Mouse (Mus musculus) intestine, embryonic 14.5 days (tissue): ENCODE measurements at regions not wholly inside any gene's neighbourhood (a gene's known extent, or its start where the extent isn't known, plus 50 kb on each side); places are given as distances from the start of the nearest gene placed in this dataset.
A peak's percentile ranks its signal among the peaks of the same experiment; 100 is the strongest.

Experiments used
- ATAC-seq: fragments of 200-750 bp; cut with Nextera tagmentation; replicated peaks from 2 replicates; pipeline ENCODE4 v1.8.0; 2017; ENCODE audit warnings: low read depth, moderate number of reproducible peaks, moderate TSS enrichment, moderate library complexity; ENCODE audit not compliant: low FRiP score, low TSS enrichment
- DNase-seq: peaks from one replicate; pipeline ENCODE4 v3.0.0-alpha.2; 2018; ENCODE audit warnings: low spot score
- H3K27ac ChIP-seq: fragments of 300-500 bp; sonication (generic); 2 replicates; pipeline ENCODE4 v1.5.1; 2014; ENCODE audit warnings: low read depth, mild to moderate bottlenecking, control low read depth
- H3K27me3 ChIP-seq: fragments of 300-500 bp; sonication (generic); replicated peaks from 2 replicates; pipeline ENCODE4 v1.6.1; 2014; ENCODE audit warnings: low read length, control low read depth; ENCODE audit not compliant: control insufficient read depth, insufficient read depth
- H3K36me3 ChIP-seq: fragments of 300-500 bp; sonication (generic); 2 replicates; pipeline ENCODE4 v1.6.1; 2014; ENCODE audit warnings: low read length, control low read depth; ENCODE audit not compliant: control insufficient read depth, insufficient read depth
- H3K4me1 ChIP-seq: fragments of 300-500 bp; sonication (generic); replicated peaks from 2 replicates; pipeline ENCODE4 v1.6.1; 2014; ENCODE audit warnings: low read length, control low read depth, mixed read lengths; ENCODE audit not compliant: control insufficient read depth, insufficient read depth
- H3K4me2 ChIP-seq: fragments of 300-500 bp; sonication (generic); 2 replicates; pipeline ENCODE4 v1.6.1; 2014; ENCODE audit warnings: low read length
- H3K4me3 ChIP-seq: fragments of 300-500 bp; sonication (generic); 2 replicates; pipeline ENCODE4 v1.5.1; 2014; ENCODE audit warnings: low read depth, low read length, control low read depth, mixed read lengths
- H3K9ac ChIP-seq: fragments of 300-500 bp; sonication (generic); 2 replicates; pipeline ENCODE4 v1.6.1; 2014; ENCODE audit warnings: mild to moderate bottlenecking, low read length
- H3K9me3 ChIP-seq: fragments of 300-500 bp; sonication (generic); 2 replicates; pipeline ENCODE4 v1.6.1; 2016; ENCODE audit warnings: low read length, control low read depth; ENCODE audit not compliant: control insufficient read depth
- WGBS: fragments of 180-500 bp; shearing (Covaris S2); extraction: QIAGEN DNeasy Blood & Tissue Kit; methylation state at CpG from one replicate; pipeline ENCODE4 v1.1.7; 2014; 5-methylcytosine and 5-hydroxymethylcytosine counted together

DNA sequence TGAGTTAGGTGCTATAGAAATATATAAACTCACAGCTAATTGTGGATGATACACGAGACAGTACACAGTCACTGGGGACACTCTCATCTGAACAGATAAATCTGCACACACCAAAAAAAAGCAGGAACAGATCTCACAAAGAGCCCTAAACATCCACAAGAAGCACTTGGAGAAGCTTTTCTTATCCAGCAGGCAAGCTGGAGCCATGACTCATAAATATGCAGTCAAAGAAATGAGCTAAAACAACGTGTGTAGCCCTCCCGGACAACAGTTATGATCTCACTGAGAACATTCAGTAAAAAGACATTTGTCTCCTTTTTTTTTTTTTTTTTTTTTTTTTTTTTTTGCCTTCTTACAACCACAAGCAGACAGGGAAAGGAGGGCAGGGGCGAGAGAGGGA, 235.1 kb upstream of the Elac2 start:
- Histone ChIP-seq H3K4me3 (no peak overlapping the region), H3K9ac (no peak overlapping the region), H3K4me1 (no peaks in the 10 kb centered on the region), H3K9me3 (no peaks in the 10 kb centered on the region), H3K27me3 (no peaks in the 10 kb centered on the region), H3K4me2 (no peak overlapping the region), H3K27ac (no peak overlapping the region), H3K36me3 (no peaks in the 10 kb centered on the region)
- peak; percentile 42 for DNase-seq
- ATAC-seq, result no peak
- 47% methylated on average over 4 of the region's 4 CpGs for WGBS

DNA sequence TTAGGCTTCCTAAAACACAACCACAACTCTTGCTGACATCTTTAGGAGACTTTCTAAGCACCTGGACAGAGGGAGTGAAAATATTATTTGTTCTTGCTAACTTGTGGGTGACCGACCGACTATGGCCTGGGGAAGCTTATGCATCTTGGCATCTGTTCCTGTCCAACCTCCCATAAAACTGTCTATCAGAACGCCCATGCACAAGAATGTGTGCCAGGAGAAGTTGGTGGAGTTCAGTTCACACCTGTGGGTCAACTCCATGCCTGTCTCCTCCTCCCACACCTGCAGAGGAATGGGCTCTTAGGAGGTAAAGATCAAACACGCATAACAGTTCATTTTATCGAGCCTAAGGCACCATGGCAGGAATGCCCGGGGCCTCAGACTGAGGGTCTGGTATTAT, 232.7 kb upstream of the Elac2 start:
- Histone ChIP-seq H3K36me3 (no peaks in the 10 kb centered on the region), H3K9me3 (no peaks in the 10 kb centered on the region), H3K9ac (no peak overlapping the region), H3K4me2 (no peak overlapping the region), H3K27ac (no peak overlapping the region), H3K4me3 (no peak overlapping the region), H3K27me3 (no peaks in the 10 kb centered on the region), H3K4me1 (no peaks in the 10 kb centered on the region)
- ATAC-seq (no peak), DNase-seq (no peak)
- 75% methylated on average over 6 of the region's 6 CpGs for WGBS

DNA sequence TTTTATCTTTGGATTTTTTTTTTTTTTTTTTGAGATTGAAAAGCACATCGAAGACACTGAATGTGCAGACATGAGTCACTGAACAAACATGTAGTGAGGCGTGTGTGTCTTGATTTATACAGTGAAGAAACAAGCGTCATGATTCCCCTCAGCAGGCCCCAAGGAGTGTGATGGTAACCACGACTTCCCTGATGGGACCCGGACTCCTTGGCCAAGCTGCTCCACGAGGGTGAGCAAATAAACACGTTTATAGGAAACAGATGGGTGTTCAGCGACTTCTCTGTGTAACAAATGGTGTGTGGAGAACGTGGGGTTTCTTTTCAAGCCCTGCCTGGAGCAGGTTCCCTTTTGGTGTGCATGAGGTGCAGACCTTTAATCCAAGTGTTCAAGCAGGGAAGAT, 228.9 kb upstream of the Elac2 start:
- Histone ChIP-seq H3K27me3 (no peaks in the 10 kb centered on the region), H3K4me3 (no peak overlapping the region), H3K9ac (no peak overlapping the region), H3K4me1 (no peaks in the 10 kb centered on the region), H3K27ac (no peak overlapping the region), H3K36me3 (no peaks in the 10 kb centered on the region), H3K9me3 (no peaks in the 10 kb centered on the region), H3K4me2 (no peak overlapping the region)
- 27% methylated on average over 9 of the region's 9 CpGs for WGBS
- no peak for DNase-seq
- ATAC-seq, result no peak

DNA sequence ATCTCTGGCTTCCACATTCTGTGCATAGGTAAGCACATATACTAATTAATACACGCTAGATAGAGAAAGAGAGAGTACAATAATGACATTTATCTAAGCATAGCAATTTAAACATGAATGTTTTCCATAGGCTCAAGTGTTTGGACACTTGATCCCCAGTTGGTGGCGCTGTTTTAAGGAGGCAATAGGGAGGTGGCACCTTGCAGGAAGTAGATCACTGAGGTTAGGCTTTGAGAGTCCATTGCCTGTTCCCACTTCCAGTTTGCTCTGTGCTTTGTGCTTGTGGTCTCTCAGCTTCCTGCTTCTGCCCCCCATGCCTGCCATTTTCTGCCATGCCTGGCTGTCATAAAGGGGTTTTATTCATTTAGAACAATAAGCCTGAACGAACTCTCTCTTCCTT, 226.5 kb upstream of the Elac2 start:
- H3K36me3 ChIP-seq, result no peaks in the 10 kb centered on the region
- WGBS, result 63% methylated on average over 3 of the region's 3 CpGs
- H3K27ac ChIP-seq, result no peak overlapping the region
- no peaks in the 10 kb centered on the region for H3K9me3 ChIP-seq
- DNase-seq (no peak), ATAC-seq (no peak)
- no peaks in the 10 kb centered on the region for H3K27me3 ChIP-seq
- no peak overlapping the region for H3K4me2 ChIP-seq
- H3K9ac ChIP-seq, result no peak overlapping the region
- no peak overlapping the region for H3K4me3 ChIP-seq
- H3K4me1 ChIP-seq, result no peaks in the 10 kb centered on the region

DNA sequence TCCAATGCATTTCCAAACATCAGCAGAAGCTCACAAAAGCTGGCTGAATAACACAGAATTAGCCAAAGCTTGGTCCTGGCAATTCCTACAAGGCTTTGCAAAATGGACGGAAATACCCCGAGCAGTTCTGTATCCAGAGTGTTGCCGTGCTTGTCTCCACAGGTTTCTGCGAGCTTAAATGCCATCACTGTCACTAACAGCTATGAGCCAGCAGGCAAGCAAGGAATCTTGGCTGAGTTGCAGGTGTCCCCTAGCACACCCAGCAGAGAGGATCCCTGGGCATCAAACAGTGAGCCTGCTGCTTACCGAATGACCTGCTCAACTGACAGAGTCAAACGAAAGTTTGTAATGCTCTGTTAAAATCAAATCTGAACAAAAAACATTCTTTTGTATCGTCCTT, 226.0 kb upstream of the Elac2 start:
- no peaks in the 10 kb centered on the region for H3K9me3 ChIP-seq
- ATAC-seq (no peak), DNase-seq (no peak)
- H3K27me3 ChIP-seq, result no peaks in the 10 kb centered on the region
- no peak overlapping the region for H3K4me3 ChIP-seq
- no peak overlapping the region for H3K9ac ChIP-seq
- H3K4me2 ChIP-seq, result no peak overlapping the region
- no peaks in the 10 kb centered on the region for H3K36me3 ChIP-seq
- H3K27ac ChIP-seq, result no peak overlapping the region
- 84% methylated on average over 7 of the region's 7 CpGs for WGBS
- H3K4me1 ChIP-seq, result no peaks in the 10 kb centered on the region

DNA sequence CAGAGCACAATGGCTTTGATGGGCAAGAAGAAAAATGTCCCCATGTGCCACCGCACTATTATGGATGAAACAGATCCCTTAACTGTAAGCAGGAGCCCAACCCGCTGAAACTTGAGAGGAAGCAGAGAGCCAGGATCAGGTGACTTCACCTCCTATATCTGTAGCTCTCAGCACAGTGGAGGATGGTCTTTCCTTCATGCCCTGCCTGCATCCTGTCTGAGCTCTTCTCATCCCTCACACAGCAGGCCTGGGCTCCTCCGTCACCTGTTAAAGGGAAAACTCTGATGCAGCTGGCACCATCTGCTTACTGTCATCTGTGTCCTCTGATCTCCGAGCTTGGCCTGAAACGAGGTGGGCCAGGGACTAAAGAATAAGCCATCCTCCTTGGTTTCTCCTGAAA, 224.8 kb upstream of the Elac2 start:
- H3K9ac ChIP-seq, result no peak overlapping the region
- no peak overlapping the region for H3K4me3 ChIP-seq
- DNase-seq (no peak), ATAC-seq (no peak)
- H3K9me3 ChIP-seq, result no peaks in the 10 kb centered on the region
- H3K4me2 ChIP-seq, result no peak overlapping the region
- no peaks in the 10 kb centered on the region for H3K4me1 ChIP-seq
- 40% methylated on average over 5 of the region's 5 CpGs for WGBS
- H3K27me3 ChIP-seq, result no peaks in the 10 kb centered on the region
- no peak overlapping the region for H3K27ac ChIP-seq
- H3K36me3 ChIP-seq, result no peaks in the 10 kb centered on the region

DNA sequence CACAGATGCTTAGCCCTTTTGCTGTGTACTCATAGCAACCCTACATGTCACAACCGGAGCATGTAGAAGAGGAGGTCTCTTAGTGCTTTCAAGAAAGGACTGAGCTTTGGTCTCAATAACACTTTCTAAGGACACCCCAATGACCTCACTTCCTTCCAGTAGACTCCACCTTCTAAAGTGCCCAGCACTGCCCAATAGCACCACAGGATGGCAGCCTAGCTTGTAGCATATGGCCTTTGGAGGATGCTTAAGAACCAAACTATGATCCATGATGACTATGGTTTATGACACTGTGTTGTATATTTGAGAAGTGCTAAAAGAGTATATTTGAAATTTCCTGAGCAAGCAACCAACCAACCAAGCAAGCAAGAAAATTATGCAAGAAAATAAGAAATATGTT, 223.3 kb upstream of the Elac2 start:
- no peak overlapping the region for H3K4me3 ChIP-seq
- H3K4me1 ChIP-seq, result no peaks in the 10 kb centered on the region
- H3K27me3 ChIP-seq, result no peaks in the 10 kb centered on the region
- H3K36me3 ChIP-seq, result no peaks in the 10 kb centered on the region
- no peak for DNase-seq
- no peak overlapping the region for H3K27ac ChIP-seq
- no peak overlapping the region for H3K9ac ChIP-seq
- 97% methylated on average over 1 of the region's 1 CpGs for WGBS
- ATAC-seq, result no peak
- H3K9me3 ChIP-seq, result no peaks in the 10 kb centered on the region
- no peak overlapping the region for H3K4me2 ChIP-seq

DNA sequence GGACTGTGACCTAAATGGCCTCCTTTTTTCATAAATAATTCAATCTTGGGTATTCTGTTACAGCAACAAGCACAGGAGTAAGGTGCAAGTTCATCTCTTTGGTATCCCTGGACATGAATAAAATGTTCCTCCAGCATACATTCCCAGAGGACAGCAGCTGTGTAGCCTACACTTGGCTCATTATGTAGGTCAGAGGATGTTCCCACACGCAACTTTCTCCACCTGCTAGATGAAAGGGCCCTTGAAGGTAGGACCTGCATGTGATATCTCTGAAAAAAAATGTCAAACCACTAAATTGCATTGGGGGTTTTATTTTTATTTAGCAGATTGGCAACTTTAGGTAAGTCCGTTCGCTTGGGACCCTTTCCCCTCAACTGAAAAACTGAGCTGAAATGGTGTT, 218.2 kb upstream of the Elac2 start:
- Histone ChIP-seq H3K4me2 (no peak overlapping the region), H3K4me1 (no peaks in the 10 kb centered on the region), H3K4me3 (no peak overlapping the region), H3K36me3 (no peaks in the 10 kb centered on the region), H3K27ac (no peak overlapping the region), H3K27me3 (no peaks in the 10 kb centered on the region), H3K9ac (no peak overlapping the region), H3K9me3 (no peaks in the 10 kb centered on the region)
- DNase-seq, result no peak
- WGBS, result 90% methylated on average over 3 of the region's 3 CpGs
- no peak for ATAC-seq

DNA sequence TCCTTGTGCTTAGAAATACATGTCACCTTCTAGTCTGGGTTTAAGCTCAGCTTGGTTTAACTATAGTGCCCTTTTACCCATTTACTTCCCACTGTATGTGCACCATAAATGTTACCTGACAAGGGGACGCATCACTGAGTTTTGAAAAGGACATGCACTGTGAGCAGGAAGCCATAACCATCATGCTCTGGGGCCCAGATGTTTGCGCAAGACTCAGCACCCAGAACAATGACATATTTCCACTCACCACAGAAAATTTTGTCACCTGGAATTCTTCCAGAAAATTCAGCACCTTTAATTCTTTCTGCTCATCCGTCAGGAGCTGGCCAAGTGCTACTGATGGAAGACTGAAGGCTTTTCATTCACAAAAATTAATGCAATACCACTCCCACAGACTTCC, 216.1 kb upstream of the Elac2 start:
- Histone ChIP-seq H3K9me3 (no peaks in the 10 kb centered on the region), H3K4me2 (no peak overlapping the region), H3K27me3 (no peaks in the 10 kb centered on the region), H3K36me3 (no peaks in the 10 kb centered on the region), H3K4me3 (no peak overlapping the region), H3K9ac (no peak overlapping the region), H3K27ac (no peak overlapping the region), H3K4me1 (no peaks in the 10 kb centered on the region)
- DNase-seq, result no peak
- WGBS, result 77% methylated on average over 3 of the region's 3 CpGs
- ATAC-seq, result no peak
